Mouse (Mus musculus) skeletal muscle tissue, postnatal 0 days (tissue): ENCODE measurements around the gene Fam205c. TPM values are rescaled to one million over a fixed set of nuclear protein-coding genes. Genes with fewer than 3 reads are reported as not detected.

Source experiments
- polyA plus RNA-seq: library from polyadenylated mRNA; unstranded; fragments of >200 nt; fragmentation: Nextera tagmentation; extraction: Ambion mirVana; gene quantifications from 2 replicates; pipeline ENCODE4 v1.2.1, GENCODE M21; 2015

Fam205c gene
- 0.21 TPM in 1 of 2 replicates, not detected in the other for polyA plus RNA-seq

GRCm38 (mm10) chr4:42874134-42874533, at the start of gene Fam205c:
TSS of gene Fam205c (minus strand) at chr4:42874234.

DNA sequence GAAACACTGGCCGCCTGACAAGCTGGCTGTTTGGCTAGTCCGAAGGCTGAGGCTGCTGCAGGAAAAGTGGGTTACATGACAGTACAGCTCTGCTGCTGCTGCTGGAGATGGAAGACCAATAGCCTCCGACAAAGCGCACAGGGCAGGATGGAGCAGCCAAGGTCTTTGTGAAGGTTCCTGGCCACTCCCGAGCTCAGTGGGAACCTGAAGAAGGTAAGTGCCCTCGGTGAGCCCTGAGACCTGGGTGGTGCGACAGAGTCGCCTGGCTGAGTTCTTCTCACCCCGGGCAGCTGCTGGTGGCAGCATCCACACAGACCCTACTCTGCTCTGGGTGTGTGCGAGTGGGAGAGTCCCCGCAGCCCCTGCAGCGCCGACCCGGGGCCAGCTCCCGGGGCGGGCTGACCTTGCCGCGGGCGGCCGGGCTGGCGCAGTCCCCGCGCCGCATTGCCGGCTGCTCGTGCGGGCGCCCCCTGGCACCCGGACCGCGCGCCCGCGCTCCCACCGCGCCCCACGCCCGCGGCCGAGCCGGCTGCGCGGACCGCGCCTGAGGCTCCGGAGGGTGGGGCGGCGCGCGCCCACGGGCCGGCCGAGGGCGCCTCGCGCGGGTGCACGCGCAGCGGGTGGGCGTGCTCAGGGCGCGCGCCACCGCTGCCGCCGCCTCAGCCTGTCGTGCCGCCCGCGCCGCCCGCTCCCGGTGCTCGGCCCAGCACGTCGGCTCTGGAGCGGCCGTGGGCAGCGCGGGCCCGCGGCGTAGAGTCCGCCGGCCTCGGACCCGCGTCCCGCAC, 42.8 kb upstream of the Fam205c start, which contains the start of gene Phf24:
Gene Phf24, plus strand, starts transcription at position 44 of the 785 bp plus-strand sequence.

GRCm38 (mm10) chr4:42856671-42857070, 17.4 kb downstream of the Fam205c start, which contains the start of gene Gm12394:
TSS of gene Gm12394 (minus strand) at chr4:42856771.

GRCm38 (mm10) chr4:42853788-42854187, 20.2 kb downstream of the Fam205c start, which contains the start of gene Fam205a1:
TSS of gene Fam205a1 (minus strand) at chr4:42853888.

Other genes starting within 250 kb of the Fam205c start
- 1.3 TPM in 1 of 2 replicates, not detected in the other for gene Gm2564, start 244.5 kb downstream of the Fam205c start, polyA plus RNA-seq
- gene Ccl27b, start 219.0 kb downstream of the Fam205c start, polyA plus RNA-seq, result not detected in 2 replicates
- gene Il11ra2, start 212.3 kb downstream of the Fam205c start, polyA plus RNA-seq, result not detected in 2 replicates
- gene 4930578G10Rik, start 138.7 kb downstream of the Fam205c start, polyA plus RNA-seq, result not detected in 2 replicates
- gene Ccl19, start 117.7 kb downstream of the Fam205c start, polyA plus RNA-seq, result 0.32 and 0.60 TPM in 2 replicates
- 10.1 and 10.8 TPM in 2 replicates for gene Ccl21a, start 100.2 kb downstream of the Fam205c start, polyA plus RNA-seq
- gene Fam205a1, start 20.3 kb downstream of the Fam205c start, polyA plus RNA-seq, result not detected in 2 replicates
- 0.04 TPM in 1 of 2 replicates, not detected in the other for gene Gm12394, start 17.5 kb downstream of the Fam205c start, polyA plus RNA-seq
- 0.51 and 0.73 TPM in 2 replicates for gene Phf24, start 42.4 kb upstream of the Fam205c start, polyA plus RNA-seq
- 16.7 and 18.6 TPM in 2 replicates for gene Dnajb5, start 75.6 kb upstream of the Fam205c start, polyA plus RNA-seq
- gene 1700022I11Rik, start 95.4 kb upstream of the Fam205c start, polyA plus RNA-seq, result 0.32 and 0.42 TPM in 2 replicates
- 372 and 383 TPM in 2 replicates for gene Vcp, start 126.3 kb upstream of the Fam205c start, polyA plus RNA-seq
- gene Fancg, start 136.3 kb upstream of the Fam205c start, polyA plus RNA-seq, result 3.5 and 4.0 TPM in 2 replicates
- gene Pigo, start 151.6 kb upstream of the Fam205c start, polyA plus RNA-seq, result 8.2 and 8.5 TPM in 2 replicates
- gene Stoml2, start 157.5 kb upstream of the Fam205c start, polyA plus RNA-seq, result 162 and 173 TPM in 2 replicates
- 8.8 and 9.5 TPM in 2 replicates for gene Fam214b, start 172.0 kb upstream of the Fam205c start, polyA plus RNA-seq
- gene Unc13b, start 184.7 kb upstream of the Fam205c start, polyA plus RNA-seq, result 0.78 and 0.81 TPM in 2 replicates